Mouse (Mus musculus) erythroblast, embryonic 14.5 days (primary cell): ENCODE measurements around the gene Cyp17a1.

ENCODE experiments used
- GATA1 ChIP-seq: IDR thresholded peaks from 2 replicates; pipeline ENCODE4 v1.6.1; 2012; ENCODE audit warnings: low read length, inconsistent platforms, mixed read lengths
- TAL1 ChIP-seq: IDR thresholded peaks from 3 replicates; pipeline ENCODE4 v1.6.1; 2012; ENCODE audit warnings: low read length, inconsistent platforms, mixed read lengths

DNA sequence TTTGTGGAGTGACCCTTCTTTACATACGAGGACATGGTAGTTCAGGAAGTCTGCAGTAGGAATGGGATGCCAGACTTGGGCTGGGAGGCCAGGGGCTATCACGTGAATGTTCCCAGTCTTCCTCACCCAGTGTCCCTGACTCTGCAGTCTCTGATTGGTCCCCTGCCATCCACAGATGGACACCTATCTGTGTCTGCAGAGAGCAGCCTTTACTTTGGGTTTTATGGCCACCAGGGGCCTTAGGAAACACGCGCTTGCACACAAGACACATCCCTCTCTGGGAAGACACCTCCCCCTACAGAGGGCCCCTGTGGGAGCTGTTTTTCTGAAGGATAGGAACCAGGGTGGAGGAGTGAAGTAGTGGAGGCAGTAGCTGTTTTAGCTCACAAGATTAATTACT lies 11.5 kb downstream of the Cyp17a1 start:
- TF ChIP-seq GATA1: no peak
- no peak for TF ChIP-seq TAL1
